Mouse (Mus musculus) ZHBTc4 (cell line): ENCODE data around the gene Htr2a.
A peak's percentile ranks its signal among the peaks of the same experiment; 100 is the strongest.

Source experiments
- DNase-seq: peaks from one replicate; pipeline ENCODE4 v3.0.0-alpha.2; 2011; ENCODE audit warnings: low read depth, low spot score

The Htr2a gene

DNA sequence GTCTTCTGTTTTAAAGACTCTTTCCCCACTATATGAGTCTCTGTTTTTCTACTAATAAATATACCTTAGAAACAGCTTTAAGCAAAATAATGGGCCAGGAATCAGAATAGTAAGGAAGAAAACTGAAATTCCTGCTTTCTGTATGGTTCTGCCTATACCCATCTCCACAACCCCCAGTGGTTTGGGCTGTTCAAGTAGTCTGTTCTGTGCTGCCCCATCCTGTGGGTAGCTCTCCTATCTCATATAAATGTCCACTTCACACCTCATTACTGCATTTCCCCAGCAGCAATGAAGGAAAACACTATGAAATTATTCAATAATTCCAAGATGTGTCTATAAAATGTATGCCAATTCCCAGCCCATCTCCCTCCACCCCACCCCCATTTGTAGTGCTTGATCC is 56.8 kb downstream of the Htr2a start:
- DNase-seq = no peak

DNA sequence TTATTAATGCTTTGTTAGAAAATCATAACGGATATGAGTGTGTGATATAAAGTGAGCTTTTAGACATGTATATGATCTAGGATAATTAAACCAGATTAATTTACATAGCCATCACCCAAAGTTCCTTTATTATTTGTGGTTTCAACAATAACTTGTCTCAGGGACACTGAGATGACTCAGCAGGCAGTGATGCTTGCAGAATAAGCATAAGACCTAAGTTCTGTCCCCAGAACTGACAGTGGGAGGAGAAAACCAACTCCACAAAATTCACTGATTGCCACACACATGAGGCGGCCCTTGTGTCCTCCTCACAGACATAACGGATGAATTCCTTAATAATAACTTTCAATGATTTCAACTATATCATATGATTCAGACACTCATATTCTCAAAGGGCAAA is 58.6 kb downstream of the Htr2a start:
- DNase-seq = no peak

DNA sequence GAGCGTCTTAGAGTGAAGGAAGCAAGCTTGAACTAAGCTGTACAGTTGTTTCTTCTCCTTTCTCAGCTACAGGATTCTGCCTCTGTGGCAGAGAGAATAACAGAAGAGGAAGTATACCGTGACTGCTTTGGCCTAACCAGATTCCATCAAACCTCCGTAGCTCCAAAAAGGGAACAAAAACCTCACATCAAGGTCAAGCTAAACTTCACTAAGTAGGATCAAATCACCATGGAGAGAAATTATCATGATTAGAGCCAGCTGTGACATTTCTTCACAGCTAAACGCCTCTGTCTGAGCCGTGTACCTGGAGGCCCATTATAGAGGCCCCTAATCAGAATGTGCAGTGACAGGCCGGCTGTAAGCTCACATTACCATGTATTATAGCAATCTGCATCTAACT is 63.3 kb downstream of the Htr2a start:
- DNase-seq = no peak

DNA sequence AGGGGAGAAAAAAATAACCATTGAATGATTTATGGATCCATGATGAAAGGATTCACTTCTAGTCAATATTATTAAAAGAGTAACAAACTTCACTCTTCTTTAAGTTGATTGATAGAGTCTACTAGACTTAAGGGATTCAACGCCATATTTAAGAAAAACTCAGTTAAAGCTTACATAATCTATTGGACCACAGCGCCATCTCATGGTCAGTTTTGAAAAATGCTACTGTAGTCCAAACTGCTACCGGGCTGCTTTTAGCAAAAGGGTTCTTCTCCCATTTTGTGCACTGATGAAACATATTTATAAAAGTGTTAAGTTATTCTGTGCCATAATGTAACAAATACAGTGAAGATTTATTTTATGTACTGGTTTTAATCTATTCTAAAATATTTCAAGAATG is 68.4 kb downstream of the Htr2a start:
- peak; percentile 29 for DNase-seq

DNA sequence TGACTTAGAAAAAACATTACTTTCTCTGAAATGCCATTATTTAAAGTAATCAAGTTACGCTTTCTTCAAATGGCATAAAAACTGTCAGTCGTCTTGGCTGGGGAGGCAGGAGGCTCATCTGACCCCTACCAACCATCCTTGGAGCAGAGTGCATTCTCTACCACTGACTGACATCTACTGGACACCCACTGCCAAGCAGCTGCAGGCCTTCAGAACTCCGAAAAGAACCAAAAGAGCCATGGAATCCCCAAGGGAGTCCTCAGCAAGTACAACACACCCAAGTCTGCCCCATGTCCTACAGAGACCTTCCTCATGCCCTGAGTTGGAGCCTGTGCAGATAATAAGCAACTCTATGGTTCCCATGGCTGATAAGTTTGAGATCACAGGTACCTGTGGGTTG is 82.9 kb downstream of the Htr2a start:
- DNase-seq = no peak

DNA sequence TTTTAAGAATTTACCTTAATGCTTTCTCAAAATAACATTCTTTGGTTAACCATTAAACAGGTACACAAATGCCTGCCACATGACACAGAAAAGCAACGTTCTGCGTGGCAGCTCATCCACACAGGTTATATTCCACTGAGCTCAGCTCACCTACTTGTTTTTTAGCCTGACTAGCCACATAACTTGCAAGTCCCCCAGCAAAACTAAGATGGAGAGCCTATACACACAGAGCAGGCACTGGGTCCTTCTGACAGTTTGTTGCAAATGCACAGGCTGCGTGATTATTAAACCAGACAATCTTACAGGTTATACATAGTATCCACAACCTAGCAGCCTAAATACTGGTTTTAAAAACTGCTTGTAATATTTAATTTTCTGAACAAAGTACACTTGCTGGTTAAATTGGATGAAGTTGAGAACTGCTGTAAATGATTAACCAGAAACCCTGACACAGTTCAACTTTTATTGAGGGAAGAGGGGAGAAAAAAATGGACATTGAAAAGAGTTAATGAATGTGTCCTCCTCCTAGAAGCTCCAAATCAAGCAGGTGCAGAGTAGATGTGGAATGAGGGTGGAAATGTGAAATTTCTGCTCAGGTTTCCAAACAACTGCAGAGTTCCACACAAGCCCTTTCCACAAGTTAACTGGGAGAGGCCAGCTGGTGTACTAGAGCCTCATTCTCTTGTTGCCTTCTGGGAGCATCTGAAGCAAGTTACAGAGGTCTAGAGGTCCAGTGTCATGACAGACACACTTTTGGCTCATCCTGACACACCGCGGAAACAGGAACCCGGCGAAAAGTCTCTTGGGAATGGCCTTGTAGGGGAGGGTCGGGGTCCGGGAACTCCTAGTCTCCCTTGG is 90.8 kb downstream of the Htr2a start:
- DNase-seq = no peak

DNA sequence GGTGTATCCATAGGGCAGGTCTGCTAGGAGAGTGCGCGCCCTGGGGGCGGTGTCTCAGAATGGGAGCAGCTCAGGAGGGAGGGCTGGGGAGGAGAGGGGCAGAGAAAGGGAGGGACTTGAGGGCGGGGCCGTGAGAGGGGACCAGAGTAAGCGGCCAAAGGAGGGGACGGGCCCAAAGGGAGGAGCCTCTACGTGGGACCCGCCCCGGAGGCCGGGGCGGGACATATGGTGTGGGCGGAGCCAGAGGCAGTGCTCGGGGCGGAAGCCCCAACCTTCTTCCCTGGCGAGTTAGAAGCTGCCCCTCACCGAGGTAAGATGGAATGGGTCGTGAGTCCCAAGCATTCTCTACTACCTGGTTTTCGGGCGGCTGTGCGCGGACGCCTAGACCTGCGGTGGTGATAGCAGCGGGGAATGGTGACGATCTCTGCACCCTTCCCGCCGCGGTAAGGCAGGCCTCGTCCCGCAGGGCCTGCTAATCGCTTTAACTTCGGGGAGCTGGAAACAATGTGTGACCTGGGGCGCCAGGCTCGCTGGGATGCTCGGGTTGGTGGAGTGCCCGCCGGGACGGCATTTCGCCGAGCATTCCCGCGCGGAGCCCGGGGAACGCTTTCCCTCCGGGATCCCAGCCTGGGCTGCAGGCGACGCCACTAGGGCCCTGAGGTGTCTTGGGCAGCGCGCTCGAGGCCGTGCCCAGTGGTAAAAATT is 91.6 kb downstream of the Htr2a start, which contains the start of gene Esd:
TSS of gene Esd (plus strand) at position 219 of the 705 bp plus-strand sequence.
- peak; percentile 95 for DNase-seq

DNA sequence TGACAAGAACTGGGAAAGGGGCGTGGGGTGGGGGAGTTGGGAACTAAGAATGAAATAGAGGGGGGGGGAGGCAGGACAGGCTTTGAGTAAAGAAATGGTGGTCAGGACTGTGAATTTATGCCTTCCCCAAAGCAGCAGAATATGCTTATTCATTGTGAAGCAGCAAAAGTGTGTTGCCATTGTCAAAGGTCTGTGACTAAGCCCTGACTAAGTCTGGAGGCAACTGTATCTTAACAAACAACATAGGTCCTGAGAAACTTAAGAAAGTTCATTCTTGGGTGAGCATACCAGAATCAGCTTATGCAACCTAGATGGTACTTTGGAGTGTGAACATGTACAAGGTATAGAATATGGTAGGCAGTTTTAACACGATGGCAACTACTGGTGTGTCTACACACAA is 92.8 kb downstream of the Htr2a start:
- DNase-seq = no peak

DNA sequence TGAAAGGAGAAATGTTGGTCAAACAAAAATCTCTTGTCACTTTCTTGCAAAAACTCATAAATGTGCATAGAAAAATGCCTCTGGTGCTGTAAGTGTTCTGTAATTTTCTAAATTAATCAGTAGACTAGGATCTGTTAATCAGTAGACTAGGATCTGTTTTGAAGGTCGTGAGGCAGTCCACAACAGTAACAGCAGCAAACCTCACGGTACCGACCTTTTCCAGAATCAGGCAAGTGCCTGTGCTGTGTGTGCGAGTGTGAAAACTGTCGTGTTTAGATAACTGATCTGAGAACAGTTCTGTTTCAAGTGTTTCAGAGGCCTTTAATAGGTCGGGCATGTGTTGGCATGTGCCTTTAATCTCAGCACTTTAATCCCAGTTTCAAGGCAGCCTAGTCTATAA is 94.8 kb downstream of the Htr2a start:
- no peak for DNase-seq

DNA sequence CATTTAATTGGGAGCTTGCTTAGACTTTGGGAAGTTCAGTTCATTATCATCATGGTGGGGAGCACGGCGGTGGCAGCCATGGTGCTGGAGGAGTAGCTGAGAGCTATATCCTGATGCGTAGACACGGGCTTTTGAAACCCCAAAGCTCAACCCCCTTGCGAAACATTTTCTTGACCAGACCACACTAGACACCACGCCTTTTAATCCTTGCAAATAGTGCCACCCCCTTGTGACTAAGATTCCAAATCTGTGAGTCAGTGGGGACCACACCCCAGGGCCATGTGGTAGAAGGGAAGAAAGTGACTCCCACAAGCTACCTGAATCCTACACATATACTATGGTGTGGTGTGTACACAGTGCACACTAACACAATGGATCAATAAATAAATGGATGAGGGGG is 96.2 kb downstream of the Htr2a start:
- DNase-seq = peak; percentile 9
